Mouse (Mus musculus) urinary bladder, postnatal 0 days (tissue): Measurements from ENCODE around the gene Lpo. TPM values are rescaled to one million over a fixed set of nuclear protein-coding genes. Genes with fewer than 3 reads are reported as not detected.

ENCODE experiments used
- microRNA counts: library from miRNA; unstranded; fragments of <30 nt; microRNA quantifications from one replicate; lab custom pipeline; 2016
- microRNA-seq: library from miRNA; unstranded; fragments of <30 nt; microRNA quantifications from one replicate; pipeline ENCODE4, GENCODE M21; 2016
- polyA plus RNA-seq: library from polyadenylated mRNA; unstranded; fragments of >200 nt; fragmentation: Nextera tagmentation; extraction: Ambion mirVana; gene quantifications from 2 replicates; pipeline ENCODE4 v1.2.1, GENCODE M21; 2015

Gene Lpo
- polyA plus RNA-seq: not detected in 2 replicates

GRCm38 (mm10) chr11:87828239-87828900 is at the start of gene Lpo:
Gene Lpo (minus strand): TSS chr11:87828289.

GRCm38 (mm10) chr11:87875436-87875835 is 47.3 kb upstream of the Lpo start, which contains the start of gene Epx:
Gene Epx (minus strand): TSS chr11:87875536.

GRCm38 (mm10) chr11:87852690-87853596 is 24.9 kb upstream of the Lpo start, which contains the start of gene Mks1:
Gene Mks1 (plus strand): TSS chr11:87853215.

GRCm38 (mm10) chr11:87793460-87793859 is 34.6 kb downstream of the Lpo start, which contains the start of gene Mpo:
Gene Mpo (plus strand): TSS chr11:87793581.

GRCm38 (mm10) chr11:87760301-87761081 is 67.6 kb downstream of the Lpo start, which contains the start of gene Tspoap1:
Gene Tspoap1 (plus strand): TSS chr11:87760541.

MicroRNAs within 50 kb of the gene (microRNA counts, 519-probe panel; counts per million panel counts)
- 4,190 counts per million, percentile 79 among the panel's probes with 10 or more counts for microRNA mmu-miR-142-3p (lab: Ali Mortazavi, UCI)
- microRNA mmu-miR-142-5p (lab: Ali Mortazavi, UCI): 4,782 counts per million, percentile 88 among the panel's probes with 10 or more counts

Small RNA genes within 50 kb of the gene (microRNA-seq; reads per million reads assigned to microRNA genes)
- gene Mir142 (not detected), gene Mir142b (not detected)

Other genes starting within 250 kb of the Lpo start
- gene Mtmr4, start 236.1 kb downstream of the Lpo start, polyA plus RNA-seq: 10.4 and 13.4 TPM in 2 replicates
- 0.11 TPM in 2 replicates for gene Hsf5, start 211.1 kb downstream of the Lpo start, polyA plus RNA-seq
- 1.3 and 1.8 TPM in 2 replicates for gene Rnf43, start 165.6 kb downstream of the Lpo start, polyA plus RNA-seq
- gene Supt4a, start 90.7 kb downstream of the Lpo start, polyA plus RNA-seq: 81.5 and 98.9 TPM in 2 replicates
- 0.45 and 0.86 TPM in 2 replicates for gene Tspoap1, start 67.7 kb downstream of the Lpo start, polyA plus RNA-seq
- 1.2 and 1.8 TPM in 2 replicates for gene Mpo, start 34.7 kb downstream of the Lpo start, polyA plus RNA-seq
- 4.1 and 5.7 TPM in 2 replicates for gene Mks1, start 24.9 kb upstream of the Lpo start, polyA plus RNA-seq
- gene Epx, start 47.2 kb upstream of the Lpo start, polyA plus RNA-seq: 0.45 and 0.66 TPM in 2 replicates
- not detected in 2 replicates for gene Olfr462, start 64.0 kb upstream of the Lpo start, polyA plus RNA-seq
- not detected in 2 replicates for gene Olfr463, start 69.1 kb upstream of the Lpo start, polyA plus RNA-seq
- not detected in 2 replicates for gene Olfr464, start 92.7 kb upstream of the Lpo start, polyA plus RNA-seq
- 15.8 and 17.7 TPM in 2 replicates for gene Dynll2, start 159.2 kb upstream of the Lpo start, polyA plus RNA-seq
- gene Srsf1, start 219.1 kb upstream of the Lpo start, polyA plus RNA-seq: 87.6 and 103 TPM in 2 replicates
- gene Vezf1, start 240.0 kb upstream of the Lpo start, polyA plus RNA-seq: 22.1 and 25.2 TPM in 2 replicates